Mouse (Mus musculus) hindbrain, embryonic 16.5 days (tissue): ENCODE measurements at regions not wholly inside any gene's neighbourhood (a gene's known extent, or its start where the extent isn't known, plus 50 kb on each side); places are given as distances from the start of the nearest gene placed in this dataset.
A peak's percentile ranks its signal among the peaks of the same experiment; 100 is the strongest.

Experiments used
- ATAC-seq: fragments of 200-750 bp; cut with Nextera tagmentation; 2 replicates; pipeline ENCODE4 v1.8.0; 2017; ENCODE audit warnings: moderate TSS enrichment, moderate library complexity
- H3K27ac ChIP-seq: fragments of 300-500 bp; sonication (generic); 2 replicates; pipeline ENCODE4 v1.5.1; 2014; ENCODE audit warnings: low read depth, mild to moderate bottlenecking, control low read depth, low read length, moderate library complexity
- H3K27me3 ChIP-seq: fragments of 300-500 bp; sonication (generic); replicated peaks from 2 replicates; pipeline ENCODE4 v1.6.1; 2014; ENCODE audit warnings: low read length; ENCODE audit not compliant: control insufficient read depth, insufficient read depth
- H3K36me3 ChIP-seq: fragments of 300-500 bp; sonication (generic); 2 replicates; pipeline ENCODE4 v1.6.1; 2014; ENCODE audit warnings: mild to moderate bottlenecking, low read length, moderate library complexity, mixed read lengths; ENCODE audit not compliant: control insufficient read depth, insufficient read depth
- H3K4me1 ChIP-seq: fragments of 300-500 bp; sonication (generic); 2 replicates; pipeline ENCODE4 v1.6.1; 2014; ENCODE audit warnings: low read depth, low read length; ENCODE audit not compliant: control insufficient read depth, insufficient read depth
- H3K4me2 ChIP-seq: fragments of 300-500 bp; sonication (generic); 2 replicates; pipeline ENCODE4 v1.6.1; 2014; ENCODE audit warnings: mild to moderate bottlenecking, low read length, control low read depth, moderate library complexity
- H3K4me3 ChIP-seq: fragments of 300-500 bp; sonication (generic); 2 replicates; pipeline ENCODE4 v1.5.1; 2014; ENCODE audit warnings: mild to moderate bottlenecking, low read length, control low read depth, moderate library complexity
- H3K9ac ChIP-seq: fragments of 300-500 bp; sonication (generic); 2 replicates; pipeline ENCODE4 v1.6.1; 2014; ENCODE audit warnings: low read depth, mild to moderate bottlenecking, control low read depth, low read length, moderate library complexity
- H3K9me3 ChIP-seq: fragments of 300-500 bp; sonication (generic); 2 replicates; pipeline ENCODE4 v1.6.1; 2014; ENCODE audit warnings: mild to moderate bottlenecking, low read length, moderate library complexity; ENCODE audit not compliant: control insufficient read depth
- WGBS: fragments of 180-500 bp; shearing (Covaris S2); extraction: QIAGEN DNeasy Blood & Tissue Kit; methylation state at CpG from one replicate; pipeline ENCODE4 v1.1.7; 2014; 5-methylcytosine and 5-hydroxymethylcytosine counted together

GRCm38 (mm10) chr7:137909456-137909855 is 472.0 kb downstream of the Glrx3 start:
- no peak overlapping the region for H3K4me3 ChIP-seq
- no peak overlapping the region for H3K27ac ChIP-seq
- no peak overlapping the region for H3K4me2 ChIP-seq
- WGBS, result 33% methylated on average over 3 of the region's 3 CpGs
- peaks cover 3% of the 10 kb centered on the region; the same call in 1 of the 2 replicates for H3K4me1 ChIP-seq
- H3K27me3 ChIP-seq, result no peaks in the 10 kb centered on the region
- H3K9me3 ChIP-seq, result no peaks in the 10 kb centered on the region
- no peak overlapping the region for H3K9ac ChIP-seq
- ATAC-seq, result no peak
- H3K36me3 ChIP-seq, result no peaks in the 10 kb centered on the region

GRCm38 (mm10) chr7:137913551-137914105 is 476.2 kb downstream of the Glrx3 start:
- ATAC-seq, result no peak
- 56% methylated on average over 4 of the region's 4 CpGs for WGBS
- Histone ChIP-seq H3K27ac (no peak overlapping the region), H3K9ac (no peak overlapping the region), H3K36me3 (no peaks in the 10 kb centered on the region), H3K4me1 (no peaks in the 10 kb centered on the region), H3K27me3 (no peaks in the 10 kb centered on the region), H3K4me2 (no peak overlapping the region), H3K4me3 (no peak overlapping the region), H3K9me3 (no peaks in the 10 kb centered on the region)

GRCm38 (mm10) chr7:137914506-137914905 is 477.1 kb downstream of the Glrx3 start:
- H3K4me3 ChIP-seq, result no peak overlapping the region
- 0 out of 2 replicates have a peak, but pooled peaks cover 2% of the 10 kb centered on the region for H3K27me3 ChIP-seq
- no peak for ATAC-seq
- no peak overlapping the region for H3K4me2 ChIP-seq
- H3K9me3 ChIP-seq, result no peaks in the 10 kb centered on the region
- H3K9ac ChIP-seq, result no peak overlapping the region
- WGBS, result 90% methylated on average over 5 of the region's 5 CpGs
- H3K36me3 ChIP-seq, result no peaks in the 10 kb centered on the region
- no peaks in the 10 kb centered on the region for H3K4me1 ChIP-seq
- H3K27ac ChIP-seq, result no peak overlapping the region

- no peak overlapping the region for H3K4me2 ChIP-seq
- H3K27ac ChIP-seq, result no peak overlapping the region
- 0 out of 2 replicates have a peak, but pooled peaks cover 2% of the 10 kb centered on the region for H3K27me3 ChIP-seq
- WGBS, result 56% methylated on average over 1 of the region's 1 CpGs
- H3K9me3 ChIP-seq, result no peaks in the 10 kb centered on the region
- no peaks in the 10 kb centered on the region for H3K36me3 ChIP-seq
- no peaks in the 10 kb centered on the region for H3K4me1 ChIP-seq
- no peak overlapping the region for H3K9ac ChIP-seq
- H3K4me3 ChIP-seq, result no peak overlapping the region
- ATAC-seq, result no peak
Observed at GRCm38 (mm10) chr7:137916351-137916750, 478.9 kb downstream of the Glrx3 start.

GRCm38 (mm10) chr7:137924464-137925167 is 472.9 kb downstream of the Tcerg1l start:
- peak; percentile 76 for ATAC-seq
- Histone ChIP-seq H3K9ac (no peak overlapping the region), H3K27me3 (no peaks in the 10 kb centered on the region), H3K36me3 (no peaks in the 10 kb centered on the region), H3K27ac (no peak overlapping the region), H3K4me3 (no peak overlapping the region), H3K4me1 (peaks cover 12% of the 10 kb centered on the region), H3K4me2 (peak overlapping the region; percentile 27), H3K9me3 (no peaks in the 10 kb centered on the region)
- WGBS, result 49% methylated on average over 7 of the region's 7 CpGs

- no peak for ATAC-seq
- Histone ChIP-seq H3K4me1 (peaks cover 12% of the 10 kb centered on the region), H3K27ac (no peak overlapping the region), H3K36me3 (no peaks in the 10 kb centered on the region), H3K4me2 (no peak overlapping the region), H3K4me3 (no peak overlapping the region), H3K9ac (no peak overlapping the region), H3K27me3 (no peaks in the 10 kb centered on the region), H3K9me3 (no peaks in the 10 kb centered on the region)
- WGBS, result 78% methylated on average over 3 of the region's 3 CpGs
Observed at GRCm38 (mm10) chr7:137925656-137926055, 471.9 kb downstream of the Tcerg1l start.

GRCm38 (mm10) chr7:137927371-137927770 is 470.2 kb downstream of the Tcerg1l start:
- no peak overlapping the region for H3K27ac ChIP-seq
- 68% methylated on average over 8 of the region's 8 CpGs for WGBS
- H3K36me3 ChIP-seq, result no peaks in the 10 kb centered on the region
- no peaks in the 10 kb centered on the region for H3K9me3 ChIP-seq
- ATAC-seq, result no peak
- no peak overlapping the region for H3K4me3 ChIP-seq
- H3K27me3 ChIP-seq, result no peaks in the 10 kb centered on the region
- peaks cover 12% of the 10 kb centered on the region for H3K4me1 ChIP-seq
- no peak overlapping the region for H3K4me2 ChIP-seq
- no peak overlapping the region for H3K9ac ChIP-seq

- 61% methylated on average over 7 of the region's 7 CpGs for WGBS
- ATAC-seq, result no peak
Observed at GRCm38 (mm10) chr7:137930200-137930599, 467.3 kb downstream of the Tcerg1l start.

GRCm38 (mm10) chr7:137935896-137936295 is 461.6 kb downstream of the Tcerg1l start:
- H3K27ac ChIP-seq, result no peak overlapping the region
- H3K4me1 ChIP-seq, result no peaks in the 10 kb centered on the region
- no peaks in the 10 kb centered on the region for H3K36me3 ChIP-seq
- H3K9me3 ChIP-seq, result no peaks in the 10 kb centered on the region
- 31% methylated on average over 3 of the region's 3 CpGs for WGBS
- no peak overlapping the region for H3K4me2 ChIP-seq
- no peaks in the 10 kb centered on the region for H3K27me3 ChIP-seq
- no peak overlapping the region for H3K9ac ChIP-seq
- ATAC-seq, result no peak
- no peak overlapping the region for H3K4me3 ChIP-seq

More at GRCm38 (mm10) chr7:137930200-137930599, 467.3 kb downstream of the Tcerg1l start:
- H3K9ac ChIP-seq, result no peak overlapping the region
- no peaks in the 10 kb centered on the region for H3K27me3 ChIP-seq
- no peak overlapping the region for H3K4me2 ChIP-seq
- peaks cover under 1% of the 10 kb centered on the region; the same call in 1 of the 2 replicates for H3K4me1 ChIP-seq
- H3K27ac ChIP-seq, result no peak overlapping the region
- H3K4me3 ChIP-seq, result no peak overlapping the region
- H3K36me3 ChIP-seq, result no peaks in the 10 kb centered on the region
- no peaks in the 10 kb centered on the region for H3K9me3 ChIP-seq
